Mouse (Mus musculus) macrophage (primary cell): ENCODE data around the gene Rnf216. TPM values are rescaled to one million over a fixed set of nuclear protein-coding genes. Genes with fewer than 3 reads are reported as not detected.

ENCODE experiments used
- H3K27ac ChIP-seq: fragments of 350-480 bp; formaldehyde crosslinking; 2 replicates; pipeline ENCODE4 v1.9.0; 2021
- H3K36me3 ChIP-seq: fragments of 350-480 bp; formaldehyde crosslinking; 2 replicates; pipeline ENCODE4 v1.9.0; 2021; ENCODE audit errors: inconsistent target
- H3K4me3 ChIP-seq: fragments of 350-480 bp; formaldehyde crosslinking; 2 replicates; pipeline ENCODE4 v1.9.0; 2021; ENCODE audit errors: inconsistent target
- H3K79me2 ChIP-seq: fragments of 350-480 bp; formaldehyde crosslinking; 2 replicates; pipeline ENCODE4 v1.9.0; 2021; ENCODE audit errors: inconsistent target
- WGBS: methylation state at CpG from one replicate; pipeline ENCODE4 v1.1.7; 2026; ENCODE audit warnings: inconsistent platforms; ENCODE audit not compliant: missing documents; 5-methylcytosine and 5-hydroxymethylcytosine counted together
- polyA plus RNA-seq: library from polyadenylated mRNA; stranded (reverse); fragments of 250-400 nt; gene quantifications from 3 replicates; pipeline ENCODE4 v1.2.4, GENCODE M21; 2018; ENCODE audit warnings: inconsistent platforms

Rnf216 gene
- polyA plus RNA-seq, 1 experiment from 2014 or later: 26.2 TPM

DNA sequence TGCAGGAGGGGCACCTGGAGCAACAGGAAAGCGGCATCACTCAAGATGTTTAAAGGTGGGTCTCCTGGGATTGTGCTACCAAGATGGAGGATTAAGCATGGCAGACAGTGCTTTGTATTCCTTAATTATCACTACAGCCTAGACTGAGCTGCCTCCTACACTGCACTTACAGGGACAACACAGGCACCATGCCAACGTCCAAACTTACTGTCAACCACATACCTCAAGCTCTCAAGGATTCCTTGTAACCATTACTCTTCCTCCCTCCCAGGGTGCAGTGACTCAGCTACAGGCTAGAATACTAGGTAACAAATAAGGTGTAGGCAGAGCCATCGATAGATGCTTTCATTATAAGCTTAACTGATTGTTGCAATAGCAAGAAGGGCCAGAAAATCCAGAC lies 44.4 kb downstream of the Rnf216 start:
- WGBS: 100% methylated on average over 3 of the region's 3 CpGs
- peaks cover 36% of the 10 kb centered on the region for H3K36me3 ChIP-seq
- no peak overlapping the region for H3K27ac ChIP-seq
- no peaks in the 10 kb centered on the region for H3K79me2 ChIP-seq
- H3K4me3 ChIP-seq: no peak overlapping the region

DNA sequence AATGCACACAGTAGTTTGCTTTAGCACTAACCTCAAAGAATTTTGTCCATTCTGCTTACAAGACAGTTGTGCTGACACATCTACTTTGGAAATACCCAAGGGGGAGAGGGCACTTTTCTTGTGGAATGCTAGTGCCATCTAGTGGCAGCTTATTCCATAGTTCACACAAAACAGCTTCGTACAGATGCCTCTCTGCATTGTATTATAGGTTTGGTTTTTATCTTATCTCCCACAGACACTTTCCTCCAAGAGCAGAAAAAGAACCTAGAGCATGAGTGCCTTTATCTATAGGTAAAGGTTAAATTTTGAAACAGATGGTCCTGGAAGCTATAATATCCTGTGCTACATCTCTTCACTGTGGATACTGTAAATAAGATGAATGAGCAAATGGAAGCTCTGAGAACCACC lies 46.2 kb downstream of the Rnf216 start:
- Histone ChIP-seq H3K4me3 (no peak overlapping the region), H3K36me3 (peaks cover 33% of the 10 kb centered on the region), H3K79me2 (no peaks in the 10 kb centered on the region), H3K27ac (peak overlapping the region; percentile 13; the same call in 1 of the 2 replicates)
- 40% methylated on average over 1 of the region's 1 CpGs for WGBS

DNA sequence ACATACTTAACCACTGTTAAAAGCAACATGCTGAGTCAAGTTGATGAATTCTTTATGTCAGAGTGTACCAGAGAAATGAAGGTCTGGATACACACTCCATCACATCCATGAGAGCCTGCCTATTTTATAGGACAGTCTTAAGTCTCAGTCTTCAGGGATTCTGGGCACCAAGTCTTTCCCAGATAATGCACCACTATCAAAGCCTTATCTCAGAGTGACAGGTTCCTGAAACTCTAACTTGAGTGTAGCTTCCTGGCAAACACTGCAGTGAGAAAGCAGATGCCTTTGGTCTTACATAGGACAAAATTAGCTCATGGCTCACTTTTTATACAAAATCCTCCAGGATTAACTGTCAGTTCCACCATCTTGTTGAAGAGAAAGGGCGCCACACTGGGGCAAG lies 46.7 kb downstream of the Rnf216 start:
- WGBS: 100% methylated on average over 1 of the region's 1 CpGs
- H3K4me3 ChIP-seq: no peak overlapping the region
- H3K79me2 ChIP-seq: no peaks in the 10 kb centered on the region
- peak overlapping the region; percentile 13; the same call in 1 of the 2 replicates for H3K27ac ChIP-seq
- H3K36me3 ChIP-seq: peaks cover 33% of the 10 kb centered on the region

DNA sequence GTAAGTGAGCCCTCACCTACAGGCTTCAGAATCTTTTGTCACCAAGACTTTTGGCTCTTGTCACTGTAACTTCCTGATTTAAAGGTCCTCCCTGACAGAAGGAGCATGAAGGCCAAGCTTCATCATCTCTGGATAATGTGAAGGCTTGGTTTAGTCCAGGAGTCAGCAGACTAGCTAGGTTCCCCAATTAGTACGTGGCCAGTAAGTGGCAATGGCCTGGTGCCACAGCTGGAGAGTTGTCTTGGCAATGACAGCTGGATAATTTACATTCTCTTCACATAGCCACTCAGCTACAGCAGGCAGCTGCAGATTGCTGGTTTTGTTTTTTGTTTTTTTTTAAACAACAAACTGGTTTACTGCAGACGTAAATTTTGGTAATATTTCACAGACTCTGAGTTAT lies 47.6 kb downstream of the Rnf216 start:
- H3K36me3 ChIP-seq: peaks cover 33% of the 10 kb centered on the region
- no peaks in the 10 kb centered on the region for H3K79me2 ChIP-seq
- 67% methylated on average over 2 of the region's 2 CpGs for WGBS
- H3K4me3 ChIP-seq: no peak overlapping the region
- H3K27ac ChIP-seq: peak overlapping the region; percentile 41

DNA sequence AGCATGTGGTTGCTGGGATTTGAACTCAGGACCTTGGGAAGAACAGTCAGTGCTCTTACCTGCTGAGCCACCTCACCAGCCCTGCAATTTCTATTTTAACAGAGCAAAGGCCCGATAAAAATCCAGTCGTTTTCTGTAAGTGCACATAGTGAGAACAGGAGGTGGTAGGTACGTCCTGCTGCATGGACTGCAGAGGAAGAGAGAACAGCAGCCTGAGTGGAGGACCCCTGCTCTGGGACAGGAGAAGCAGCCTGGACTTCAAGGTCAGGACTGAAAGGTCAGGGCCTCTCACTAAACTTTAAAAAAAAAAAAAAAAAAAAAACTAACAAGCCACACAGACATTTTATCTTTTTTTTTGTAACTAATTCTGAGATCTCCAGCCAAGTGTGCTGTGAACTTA lies 50.5 kb downstream of the Rnf216 start:
- H3K27ac ChIP-seq: no peak overlapping the region
- no peak overlapping the region for H3K4me3 ChIP-seq
- H3K79me2 ChIP-seq: no peaks in the 10 kb centered on the region
- H3K36me3 ChIP-seq: peaks cover 11% of the 10 kb centered on the region
- WGBS: 94% methylated on average over 3 of the region's 3 CpGs

DNA sequence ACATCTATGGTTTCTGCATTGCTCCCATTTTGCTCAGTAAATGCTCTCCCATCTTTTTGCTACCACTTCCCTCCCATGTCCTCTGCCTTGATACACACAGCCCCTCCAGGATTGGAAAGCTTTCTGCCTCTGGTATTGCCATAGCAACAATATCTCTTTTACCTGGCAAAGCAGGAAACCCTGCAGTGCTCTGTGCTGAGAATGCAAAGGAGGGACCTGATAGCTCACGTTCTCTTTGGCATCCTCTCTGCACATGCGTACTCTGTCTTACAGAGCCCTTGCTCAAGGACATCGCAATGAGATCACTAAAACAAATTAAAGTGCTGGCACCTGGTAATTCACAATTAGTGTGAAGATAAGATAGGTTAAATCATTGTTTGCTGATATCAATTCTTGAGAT lies 51.3 kb downstream of the Rnf216 start:
- H3K36me3 ChIP-seq: peaks cover 6% of the 10 kb centered on the region; the same call in 1 of the 2 replicates

DNA sequence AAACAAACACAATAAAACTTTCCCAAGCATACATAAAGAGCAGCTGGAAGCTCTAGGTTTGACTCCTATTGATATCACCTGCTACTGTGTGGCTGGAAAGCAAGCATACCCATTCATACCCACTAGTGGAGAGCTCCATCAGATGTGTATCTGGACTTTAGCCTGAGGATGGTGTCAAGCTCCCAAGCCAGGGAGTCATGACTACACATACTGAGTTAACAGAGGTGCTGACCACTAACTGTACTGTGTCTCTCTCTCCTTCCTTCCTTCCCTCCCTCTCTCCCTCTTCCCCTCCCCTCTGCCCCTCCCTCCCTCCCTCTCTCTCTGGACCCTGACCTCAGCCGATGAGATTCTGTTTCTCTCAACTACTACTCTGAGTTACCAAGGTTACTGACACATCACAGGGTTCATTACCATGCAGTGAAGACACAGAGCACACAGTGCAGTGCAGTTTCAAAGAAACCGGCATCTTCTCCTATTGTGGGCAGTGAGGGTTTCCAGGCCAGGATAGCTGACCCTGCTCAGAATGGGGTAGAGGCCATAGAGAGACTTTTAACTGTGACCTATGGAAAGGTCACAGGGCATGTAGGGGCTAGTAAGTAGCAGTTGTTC lies 51.9 kb downstream of the Rnf216 start:
- Histone ChIP-seq H3K4me3 (no peak overlapping the region), H3K79me2 (no peaks in the 10 kb centered on the region), H3K27ac (no peak overlapping the region), H3K36me3 (peaks cover 6% of the 10 kb centered on the region; the same call in 1 of the 2 replicates)
- 100% methylated on average over 1 of the region's 2 CpGs for WGBS

More for the DNA sequence above, 51.3 kb downstream of the Rnf216 start:
- Histone ChIP-seq H3K4me3 (no peak overlapping the region), H3K27ac (no peak overlapping the region), H3K79me2 (no peaks in the 10 kb centered on the region)
- 89% methylated on average over 3 of the region's 3 CpGs for WGBS

DNA sequence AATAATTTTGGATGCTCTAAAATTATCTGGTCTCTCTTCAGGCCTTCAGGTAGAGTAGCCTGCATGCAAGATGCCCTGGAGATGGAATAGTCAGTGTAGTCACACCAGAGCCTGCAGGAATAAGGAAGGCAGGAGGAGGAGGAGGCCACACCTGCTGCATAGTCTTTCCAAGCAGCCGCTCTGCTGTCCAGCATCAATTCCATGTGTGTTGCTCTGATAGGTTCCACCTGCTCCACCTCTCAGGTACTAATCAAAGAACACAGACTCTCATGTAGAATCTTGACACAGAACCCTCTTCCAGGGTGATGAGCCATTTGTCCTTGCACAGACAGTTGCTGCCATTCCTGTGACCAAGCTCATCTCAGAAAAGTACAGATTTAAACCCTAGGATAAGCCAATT lies 52.8 kb downstream of the Rnf216 start:
- peaks cover 6% of the 10 kb centered on the region; the same call in 1 of the 2 replicates for H3K36me3 ChIP-seq
- peak overlapping the region; percentile 91 for H3K27ac ChIP-seq
- 100% methylated on average over 1 of the region's 1 CpGs for WGBS
- no peaks in the 10 kb centered on the region for H3K79me2 ChIP-seq
- H3K4me3 ChIP-seq: no peak overlapping the region

DNA sequence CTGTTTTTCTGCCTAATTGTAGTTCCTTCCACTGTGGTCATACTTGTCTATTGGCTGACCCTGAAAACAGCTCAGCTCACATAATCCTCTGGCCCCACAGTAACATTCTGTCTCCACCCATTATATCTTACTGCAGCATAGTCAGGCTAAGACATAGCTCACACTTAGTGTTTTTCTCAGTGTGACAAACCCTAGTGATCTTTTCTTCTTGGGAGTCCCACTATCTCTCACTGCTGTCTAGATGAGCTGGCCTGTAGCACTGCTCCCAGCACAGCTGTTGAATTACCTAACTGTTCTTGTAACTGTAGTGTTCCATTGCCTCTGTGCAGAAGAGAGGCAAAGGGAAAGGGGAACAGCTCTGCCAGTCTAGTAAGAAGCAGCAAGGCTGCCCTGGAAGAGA lies 53.6 kb downstream of the Rnf216 start:
- Histone ChIP-seq H3K79me2 (no peaks in the 10 kb centered on the region; the same call in 1 of the 2 replicates), H3K27ac (peak overlapping the region; percentile 91), H3K36me3 (peaks cover 6% of the 10 kb centered on the region; the same call in 1 of the 2 replicates), H3K4me3 (no peak overlapping the region)

DNA sequence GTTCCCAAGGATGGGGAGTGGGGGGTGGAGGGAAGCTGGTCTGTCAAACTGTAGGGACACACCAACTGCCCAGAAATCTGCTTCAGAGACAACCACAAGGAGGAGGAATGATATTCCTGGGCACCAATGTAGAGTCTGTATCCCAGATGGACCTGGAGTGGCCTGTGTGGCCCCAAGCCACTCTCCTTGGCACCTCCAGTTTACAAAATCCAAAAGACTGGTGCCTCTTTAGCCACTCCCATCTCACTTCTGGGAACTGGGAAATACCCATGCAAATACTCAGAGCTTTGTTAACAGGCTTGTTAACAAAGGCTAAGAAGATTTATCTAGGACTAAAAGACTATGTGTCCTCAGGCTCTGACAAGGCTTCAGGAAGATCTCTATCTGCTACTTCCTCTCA lies 54.1 kb downstream of the Rnf216 start:
- H3K79me2 ChIP-seq: no peaks in the 10 kb centered on the region; the same call in 1 of the 2 replicates
- no peak overlapping the region for H3K4me3 ChIP-seq
- peaks cover 6% of the 10 kb centered on the region; the same call in 1 of the 2 replicates for H3K36me3 ChIP-seq
- peak overlapping the region; percentile 91 for H3K27ac ChIP-seq

DNA sequence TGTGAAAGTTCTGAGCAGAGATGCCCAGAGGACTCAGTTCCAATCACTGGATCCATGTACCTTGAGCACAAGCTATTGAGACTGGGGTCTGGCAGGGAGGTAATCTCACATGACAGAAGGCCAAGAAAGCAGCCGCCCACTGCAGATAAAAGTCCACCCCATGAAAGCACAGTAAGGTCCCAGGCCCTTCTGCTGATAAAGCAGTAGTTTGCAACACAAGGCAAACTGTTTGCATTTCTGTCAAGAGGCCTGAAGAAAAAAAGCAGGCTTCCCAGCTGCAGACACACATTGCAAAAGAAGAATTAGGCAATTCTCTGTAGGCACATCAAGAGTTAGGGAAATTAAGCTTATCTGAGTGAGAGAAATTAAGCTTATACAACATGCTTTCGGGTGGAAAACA lies 54.6 kb downstream of the Rnf216 start:
- Histone ChIP-seq H3K4me3 (no peak overlapping the region), H3K79me2 (no peaks in the 10 kb centered on the region; the same call in 1 of the 2 replicates), H3K36me3 (peaks cover 6% of the 10 kb centered on the region; the same call in 1 of the 2 replicates), H3K27ac (peak overlapping the region; percentile 91)
- 45% methylated on average over 2 of the region's 2 CpGs for WGBS

DNA sequence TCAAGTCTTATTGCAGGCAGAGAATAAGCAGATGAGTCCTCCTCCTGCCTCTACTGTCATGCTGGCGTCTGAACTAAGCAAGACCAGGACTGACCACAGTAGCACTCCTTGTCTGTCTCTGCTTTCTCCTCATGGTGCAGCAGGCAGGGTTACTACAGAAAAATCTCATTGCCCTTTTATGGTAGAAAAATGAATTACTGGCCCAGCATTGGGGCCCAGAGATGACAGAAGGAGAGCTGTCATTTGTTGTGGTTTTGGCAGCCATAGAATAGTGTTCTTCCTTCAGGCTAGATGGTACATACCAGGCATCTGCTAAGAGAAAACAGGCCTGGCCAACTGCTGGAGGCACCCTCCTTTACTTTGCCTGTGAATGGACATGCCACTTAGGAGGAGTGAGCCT lies 55.0 kb downstream of the Rnf216 start:
- Histone ChIP-seq H3K79me2 (no peaks in the 10 kb centered on the region; the same call in 1 of the 2 replicates), H3K36me3 (peaks cover 3% of the 10 kb centered on the region; the same call in 1 of the 2 replicates), H3K27ac (peak overlapping the region; percentile 91), H3K4me3 (no peak overlapping the region)
- WGBS: 57% methylated on average over 1 of the region's 1 CpGs

DNA sequence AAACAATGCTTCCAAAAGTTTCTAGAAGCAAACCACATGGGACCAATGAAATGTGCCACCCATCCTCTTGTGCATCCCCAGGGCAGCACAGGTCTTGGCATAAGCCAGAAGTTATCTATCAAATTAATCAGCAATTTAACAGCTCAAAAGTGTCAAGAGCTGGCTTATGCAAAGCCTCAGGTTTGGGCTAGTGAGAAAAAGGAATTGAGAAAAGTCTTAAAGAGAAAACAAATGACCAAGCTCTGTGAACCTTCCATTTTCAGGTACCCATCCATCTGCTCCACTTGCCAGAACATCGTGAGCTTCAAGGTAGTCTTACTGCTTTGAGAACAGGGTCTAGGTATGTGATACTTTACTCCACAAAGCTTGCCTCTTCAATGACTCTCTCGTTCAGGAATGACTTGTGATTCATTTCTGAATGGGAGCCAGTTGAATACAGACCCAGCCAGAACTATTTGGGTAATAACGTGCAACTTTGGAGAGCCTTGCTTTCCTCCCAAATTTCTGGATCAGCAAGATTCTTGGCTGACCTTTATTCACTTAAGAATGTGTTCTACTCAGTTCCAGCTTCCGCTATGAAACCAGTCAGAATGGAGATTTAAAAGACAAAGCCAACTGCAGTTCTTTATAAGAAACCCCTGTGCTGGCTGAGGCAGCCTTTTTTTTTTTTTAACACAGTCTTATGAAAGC lies 56.5 kb downstream of the Rnf216 start:
- WGBS: 76% methylated on average over 4 of the region's 4 CpGs
- Histone ChIP-seq H3K36me3 (no peaks in the 10 kb centered on the region), H3K4me3 (no peak overlapping the region), H3K27ac (peak overlapping the region; percentile 91), H3K79me2 (peaks cover 7% of the 10 kb centered on the region; the same call in 1 of the 2 replicates)

DNA sequence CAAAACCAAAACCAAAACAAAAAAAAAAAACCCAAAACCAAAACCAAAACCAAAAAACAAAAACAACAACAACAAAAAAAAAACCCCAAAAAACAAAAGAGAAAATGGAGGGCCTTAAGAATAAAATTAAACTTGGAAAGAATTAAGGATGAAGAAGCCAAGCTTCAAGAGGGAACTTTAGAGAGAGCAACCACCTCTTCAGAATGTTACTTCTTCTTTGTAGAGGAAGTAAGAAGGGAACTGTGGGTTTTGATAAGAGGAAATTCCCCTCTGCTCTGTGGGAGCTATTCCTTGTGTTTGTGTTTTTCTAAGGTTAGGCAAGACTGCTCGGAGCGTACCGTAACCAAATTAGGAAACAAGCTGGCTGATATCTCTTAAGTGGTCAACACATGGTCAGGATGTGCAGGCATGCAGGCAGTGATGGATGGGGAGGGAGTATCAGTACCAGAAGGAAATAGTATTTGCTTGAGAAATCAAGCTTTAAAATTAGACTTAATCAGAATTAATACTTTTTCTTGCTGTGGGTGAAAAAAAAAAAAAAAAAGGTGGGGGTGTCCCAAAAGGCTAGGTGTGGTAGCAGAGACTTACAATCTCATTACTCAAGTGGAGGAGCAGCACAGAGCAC lies 57.2 kb downstream of the Rnf216 start:
- H3K36me3 ChIP-seq: no peaks in the 10 kb centered on the region
- H3K4me3 ChIP-seq: no peak overlapping the region
- peak overlapping the region; percentile 72 for H3K27ac ChIP-seq
- 4% methylated on average over 3 of the region's 3 CpGs for WGBS
- peaks cover 7% of the 10 kb centered on the region; the same call in 1 of the 2 replicates for H3K79me2 ChIP-seq

DNA sequence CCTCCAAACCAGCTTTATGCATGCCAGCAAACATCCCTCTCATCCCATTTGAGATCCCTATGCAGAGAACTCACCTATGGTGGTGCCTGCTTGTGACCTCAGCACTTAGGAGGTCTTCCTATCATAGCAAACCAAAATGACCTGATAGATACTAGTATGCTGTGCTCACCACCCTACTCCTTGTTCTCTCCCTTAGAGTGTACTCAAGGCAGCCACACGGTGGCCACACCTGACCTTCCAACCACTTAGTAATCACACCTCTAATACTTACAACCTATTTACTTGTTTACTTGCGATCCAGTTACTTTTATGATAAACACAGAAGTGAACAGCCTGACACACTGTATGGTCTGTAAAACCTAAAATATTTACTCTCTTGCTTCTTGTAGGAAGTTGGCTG lies 58.1 kb downstream of the Rnf216 start:
- WGBS: 92% methylated on average over 2 of the region's 2 CpGs

More for the DNA sequence above, 58.1 kb downstream of the Rnf216 start:
- no peaks in the 10 kb centered on the region for H3K36me3 ChIP-seq
- H3K4me3 ChIP-seq: no peak overlapping the region
- H3K79me2 ChIP-seq: peaks cover 7% of the 10 kb centered on the region; the same call in 1 of the 2 replicates
- H3K27ac ChIP-seq: peak overlapping the region; percentile 72
